10 mouse cellular contexts compared by ENCODE assay signal in the genomic region with DNA sequence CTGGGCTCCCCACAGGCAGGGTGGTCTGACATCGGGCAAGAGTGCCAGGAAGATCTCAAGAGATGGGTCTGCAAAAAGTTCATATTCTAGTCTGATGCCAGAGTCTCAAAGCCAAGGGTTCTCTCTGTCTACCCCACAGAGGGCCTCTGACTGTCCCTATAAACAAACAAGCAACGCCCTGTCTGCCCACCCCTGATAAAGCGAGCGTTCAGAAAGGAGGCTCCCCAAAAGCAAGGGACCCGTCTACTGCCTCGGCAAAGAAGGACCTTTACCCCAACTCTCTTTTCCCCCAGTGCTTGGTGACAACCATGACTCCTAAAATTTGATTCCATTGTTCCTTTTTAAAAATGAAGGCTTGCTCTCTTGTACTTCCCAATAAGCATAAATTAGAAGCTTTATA. TPM values are rescaled to one million over a fixed set of nuclear protein-coding genes. Genes with fewer than 3 reads are reported as not detected.
DNase-seq lines count a peak whose midpoint lies in the region; ATAC-seq and TF ChIP-seq lines count a peak whose summit lies in the region.
"Had no signal": no experiment of that assay in that cellular context is flagged by ENCODE, and none has a peak within 500 bp of the region (broad histone marks: within the 10 kb centered on the region; RNA-seq: fewer than 3 reads in every experiment).

Gene Ermap (minus strand): TSS at position 148 of the 400 bp plus-strand sequence.

- peak within 1 kb of the TSS; percentile 58 for H3K27ac ChIP-seq in midbrain, embryonic 10.5 days (replicated peaks)
- H3K27ac ChIP-seq in midbrain, embryonic 13.5 days = no peak within 1 kb of the TSS
- H3K27ac ChIP-seq in liver, embryonic 14.5 days = peak within 1 kb of the TSS; percentile 97
- no peak within 1 kb of the TSS for H3K27ac ChIP-seq in stomach, embryonic 16.5 days (ENCODE audit: low read length)
- H3K27ac ChIP-seq: limb, embryonic 15.5 days had no signal

- peaks cover 4% of the 10 kb centered on the region; the same call in 1 of the 2 replicates for H3K4me1 ChIP-seq in midbrain, embryonic 10.5 days
- no peaks in the 10 kb centered on the region for H3K4me1 ChIP-seq in midbrain, embryonic 13.5 days (replicated peaks)
- H3K4me1 ChIP-seq in liver, embryonic 14.5 days (replicated peaks; ENCODE audit: control insufficient read depth in 2 of 2, insufficient read depth in 2 of 2, low read length in 1 of 2) = peaks cover 44 to 70% of the 10 kb centered on the region in 2 experiments
- H3K4me1 ChIP-seq in stomach, embryonic 16.5 days (ENCODE audit: control insufficient read depth, insufficient read depth, low read length) = no peaks in the 10 kb centered on the region
- H3K4me1 ChIP-seq: limb, embryonic 15.5 days had no signal

- no peak for DNase-seq in midbrain, embryonic 10.5 days (ENCODE audit: low spot score)
- peak; percentile 91 to 93 (median 91) for DNase-seq in liver, embryonic 14.5 days (ENCODE audit: low read depth in 3 of 3, low spot score in 3 of 3)
- DNase-seq in cerebellum, adult 11 months = no peak
- no peak for DNase-seq in layer of hippocampus, postnatal 10 days (ENCODE audit: low spot score in 2 of 2)
- DNase-seq: cerebellum, postnatal 25 days; kidney, postnatal 14 days had no signal

- ATAC-seq in midbrain, embryonic 13.5 days = no peak
- peak; percentile 53 for ATAC-seq in common myeloid progenitor, adult 5-6 weeks (replicated peaks; ENCODE audit: low read depth, poor library complexity, severe bottlenecking)
- peak; percentile 90 for ATAC-seq in liver, embryonic 14.5 days (ENCODE audit: insufficient read depth)
- no peak for ATAC-seq in stomach, embryonic 16.5 days (ENCODE audit: insufficient read depth, low FRiP score)

- no peak within 1 kb of the TSS for H3K4me2 ChIP-seq in midbrain, embryonic 13.5 days (replicated peaks)
- peak within 1 kb of the TSS; percentile 96 for H3K4me2 ChIP-seq in liver, embryonic 14.5 days (ENCODE audit: low read depth)
- H3K4me2 ChIP-seq in stomach, embryonic 16.5 days (ENCODE audit: low read depth, low read length) = no peak within 1 kb of the TSS
- H3K4me2 ChIP-seq: limb, embryonic 15.5 days had no signal

- peak; percentile 90 for TF ChIP-seq EP300 in liver, embryonic 14.5 days (IDR thresholded peaks at IDR 0.05; ENCODE audit: low read depth)

- no peaks in the 10 kb centered on the region for H3K27me3 ChIP-seq in midbrain, embryonic 10.5 days (ENCODE audit: low read depth, poor library complexity, severe bottlenecking)
- no peaks in the 10 kb centered on the region for H3K27me3 ChIP-seq in midbrain, embryonic 13.5 days
- no peaks in the 10 kb centered on the region for H3K27me3 ChIP-seq in liver, embryonic 14.5 days (ENCODE audit: control insufficient read depth, insufficient read depth, low read length)
- H3K27me3 ChIP-seq in stomach, embryonic 16.5 days (ENCODE audit: control insufficient read depth, insufficient read depth, low read length) = no peaks in the 10 kb centered on the region
- H3K27me3 ChIP-seq: limb, embryonic 15.5 days had no signal

- 82% methylated on average over 6 of the region's 6 CpGs for WGBS in midbrain, embryonic 10.5 days
- 68% methylated on average over 6 of the region's 6 CpGs for WGBS in midbrain, embryonic 13.5 days
- WGBS in liver, embryonic 14.5 days (ENCODE audit: insufficient replicate concordance) = 12% methylated on average over 6 of the region's 6 CpGs
- 65% methylated on average over 6 of the region's 6 CpGs for WGBS in stomach, embryonic 16.5 days

- H3K9ac ChIP-seq in midbrain, embryonic 13.5 days (replicated peaks) = no peak within 1 kb of the TSS
- peak within 1 kb of the TSS; percentile 97 for H3K9ac ChIP-seq in liver, embryonic 14.5 days (replicated peaks)
- no peak within 1 kb of the TSS; the same call in 1 of the 2 replicates for H3K9ac ChIP-seq in stomach, embryonic 16.5 days (ENCODE audit: low read length)
- H3K9ac ChIP-seq: limb, embryonic 15.5 days had no signal

- no peak within 1 kb of the TSS; the same call in 1 of the 2 replicates for H3K4me3 ChIP-seq in midbrain, embryonic 10.5 days
- no peak within 1 kb of the TSS for H3K4me3 ChIP-seq in midbrain, embryonic 13.5 days (replicated peaks)
- H3K4me3 ChIP-seq in liver, embryonic 14.5 days (ENCODE audit: insufficient read depth in 1 of 2, low read depth in 2 of 2, low read length in 2 of 2) = peak within 1 kb of the TSS; percentile 72 to 91
- no peak within 1 kb of the TSS for H3K4me3 ChIP-seq in stomach, embryonic 16.5 days (replicated peaks; ENCODE audit: low read length)
- H3K4me3 ChIP-seq: limb, embryonic 15.5 days had no signal

- H3K9me3 ChIP-seq in midbrain, embryonic 10.5 days (replicated peaks) = no peaks in the 10 kb centered on the region
- H3K9me3 ChIP-seq in midbrain, embryonic 13.5 days = no peaks in the 10 kb centered on the region
- H3K9me3 ChIP-seq in liver, embryonic 14.5 days (ENCODE audit: control insufficient read depth, low read length) = no peaks in the 10 kb centered on the region
- H3K9me3 ChIP-seq in stomach, embryonic 16.5 days (replicated peaks; ENCODE audit: control insufficient read depth, low read length) = no peaks in the 10 kb centered on the region
- H3K9me3 ChIP-seq: limb, embryonic 15.5 days had no signal

- no peaks in the 10 kb centered on the region for H3K36me3 ChIP-seq in midbrain, embryonic 10.5 days
- no peaks in the 10 kb centered on the region for H3K36me3 ChIP-seq in midbrain, embryonic 13.5 days
- peaks cover 40% of the 10 kb centered on the region for H3K36me3 ChIP-seq in liver, embryonic 14.5 days (replicated peaks; ENCODE audit: control insufficient read depth, insufficient read depth, low read depth)
- no peaks in the 10 kb centered on the region for H3K36me3 ChIP-seq in stomach, embryonic 16.5 days (ENCODE audit: control insufficient read depth, insufficient read depth, low read length)
- H3K36me3 ChIP-seq: limb, embryonic 15.5 days had no signal

- no peak for TF ChIP-seq CTCF in liver, embryonic 14.5 days (IDR thresholded peaks at IDR 0.05; ENCODE audit: low read depth)

RNA-seq across cellular contexts. Expression of gene Ermap, which starts in this region (rescaled TPM):
- polyA plus RNA-seq in midbrain, embryonic 10.5 days (2016; fragmentation: Nextera tagmentation; extraction: Ambion mirVana) = 8.2 and 9.7 TPM in 2 replicates
- polyA plus RNA-seq in midbrain, embryonic 13.5 days (2015; fragmentation: Nextera tagmentation; extraction: Ambion mirVana) = 1.5 and 1.7 TPM in 2 replicates
- 74.0 and 90.5 TPM in 2 replicates for total RNA-seq in common myeloid progenitor, adult 5-6 weeks (2017)
- 158 and 191 TPM in 2 replicates for polyA plus RNA-seq in liver, embryonic 14.5 days (2012; rRNA removed)
- polyA plus RNA-seq in liver, embryonic 14.5 days (2014; fragmentation: Nextera tagmentation; extraction: Ambion mirVana) = 300 and 349 TPM in 2 replicates
- 13.3 and 17.0 TPM in 2 replicates for polyA plus RNA-seq in stomach, embryonic 16.5 days (2015; fragmentation: Nextera tagmentation; extraction: Ambion mirVana)
- total RNA-seq in layer of hippocampus, postnatal 10 days (2021) = under 1 TPM; 0.30 to 0.78 TPM

Comparison
In these comparisons a context has a peak if more than half of its experiments do, and no peak if none do; other contexts are left out.
1. RNA of gene Ermap (total RNA-seq): 74.0 to 90.5 TPM in common myeloid progenitor, adult 5-6 weeks; 0.30 to 0.78 TPM in layer of hippocampus, postnatal 10 days; every median in the first group is over 10 times any median in the second.
2. H3K27ac ChIP-seq: peak in midbrain, embryonic 10.5 days (single experiment) and liver, embryonic 14.5 days (single experiment); none in midbrain, embryonic 13.5 days (single experiment) and stomach, embryonic 16.5 days (single experiment).
3. DNase-seq: peak in liver, embryonic 14.5 days (3 of 3); none in midbrain, embryonic 10.5 days (single experiment), cerebellum, adult 11 months (single experiment) and layer of hippocampus, postnatal 10 days (0 of 2).
4. H3K4me3 ChIP-seq: peak in liver, embryonic 14.5 days (2 of 2); none in midbrain, embryonic 10.5 days (single experiment), midbrain, embryonic 13.5 days (single experiment) and stomach, embryonic 16.5 days (single experiment).
5. ATAC-seq: peak in common myeloid progenitor, adult 5-6 weeks (single experiment) and liver, embryonic 14.5 days (single experiment); none in midbrain, embryonic 13.5 days (single experiment) and stomach, embryonic 16.5 days (single experiment).